ENCODE assay signal across 9 mouse cellular contexts in genomic region chr4:149853698-149854284, GRCm38 (mm10).
A peak's percentile ranks its signal among the peaks of the same experiment; 100 is the strongest.
DNase-seq lines count a peak whose midpoint lies in the region; ATAC-seq lines count a peak whose summit lies in the region.
"Had no signal": no experiment of that assay in that cellular context is flagged by ENCODE, and none has a peak within 500 bp of the region (broad histone marks: within the 10 kb centered on the region; RNA-seq: fewer than 3 reads in every experiment).

No protein-coding gene starts in this region.

- H3K4me3 ChIP-seq in heart, embryonic 16.5 days (ENCODE audit: low read length) = peak overlapping the region; percentile 39; the same call in 1 of the 2 replicates
- no peak overlapping the region for H3K4me3 ChIP-seq in embryonic facial prominence, embryonic 11.5 days (ENCODE audit: low read depth, low read length)
- no peak overlapping the region for H3K4me3 ChIP-seq in hindbrain, embryonic 12.5 days
- peak overlapping the region; percentile 34; the same call in 1 of the 2 replicates for H3K4me3 ChIP-seq in midbrain, embryonic 12.5 days
- H3K4me3 ChIP-seq: megakaryocyte, embryonic 14.5 days had no signal

- no peak overlapping the region for H3K9ac ChIP-seq in heart, embryonic 16.5 days (ENCODE audit: low read length)
- H3K9ac ChIP-seq in embryonic facial prominence, embryonic 11.5 days (replicated peaks; ENCODE audit: low read length) = no peak overlapping the region
- H3K9ac ChIP-seq in hindbrain, embryonic 12.5 days = no peak overlapping the region
- no peak overlapping the region for H3K9ac ChIP-seq in midbrain, embryonic 12.5 days (replicated peaks)

- H3K36me3 ChIP-seq in heart, embryonic 16.5 days (ENCODE audit: control insufficient read depth, insufficient read depth) = no peaks in the 10 kb centered on the region
- no peaks in the 10 kb centered on the region for H3K36me3 ChIP-seq in embryonic facial prominence, embryonic 11.5 days (replicated peaks; ENCODE audit: control insufficient read depth, insufficient read depth, low read depth, low read length)
- H3K36me3 ChIP-seq in hindbrain, embryonic 12.5 days = no peaks in the 10 kb centered on the region
- no peaks in the 10 kb centered on the region for H3K36me3 ChIP-seq in midbrain, embryonic 12.5 days

- no peaks in the 10 kb centered on the region for H3K27me3 ChIP-seq in heart, embryonic 16.5 days (ENCODE audit: control insufficient read depth, insufficient read depth, low read length)
- H3K27me3 ChIP-seq in embryonic facial prominence, embryonic 11.5 days (ENCODE audit: control insufficient read depth, insufficient read depth, low read length) = no peaks in the 10 kb centered on the region
- H3K27me3 ChIP-seq in hindbrain, embryonic 12.5 days = no peaks in the 10 kb centered on the region
- H3K27me3 ChIP-seq in midbrain, embryonic 12.5 days = peaks cover 14% of the 10 kb centered on the region; the same call in 1 of the 2 replicates

- 75% methylated on average over 4 of the region's 4 CpGs for WGBS in heart, embryonic 16.5 days
- WGBS in embryonic facial prominence, embryonic 11.5 days = 65% methylated on average over 4 of the region's 4 CpGs
- WGBS in hindbrain, embryonic 12.5 days = 67% methylated on average over 4 of the region's 4 CpGs
- 66% methylated on average over 4 of the region's 4 CpGs for WGBS in midbrain, embryonic 12.5 days

- no peak overlapping the region for H3K27ac ChIP-seq in heart, embryonic 16.5 days (ENCODE audit: low read length)
- no peak overlapping the region for H3K27ac ChIP-seq in embryonic facial prominence, embryonic 11.5 days (replicated peaks; ENCODE audit: low read depth, low read length)
- no peak overlapping the region for H3K27ac ChIP-seq in hindbrain, embryonic 12.5 days
- H3K27ac ChIP-seq in midbrain, embryonic 12.5 days (replicated peaks) = no peak overlapping the region

- ATAC-seq in heart, embryonic 16.5 days (replicated peaks; ENCODE audit: extremely low read depth, insufficient read depth, low FRiP score) = no peak
- no peak; the same call in 1 of the 2 replicates for ATAC-seq in embryonic facial prominence, embryonic 11.5 days (replicated peaks; ENCODE audit: insufficient number of reproducible peaks, low FRiP score, low TSS enrichment, low read depth)
- no peak for ATAC-seq in hindbrain, embryonic 12.5 days (ENCODE audit: low FRiP score)
- ATAC-seq in midbrain, embryonic 12.5 days (ENCODE audit: low FRiP score, low read depth) = no peak

- no peaks in the 10 kb centered on the region for H3K9me3 ChIP-seq in heart, embryonic 16.5 days (replicated peaks; ENCODE audit: control insufficient read depth, low read length)
- no peaks in the 10 kb centered on the region for H3K9me3 ChIP-seq in embryonic facial prominence, embryonic 11.5 days (replicated peaks; ENCODE audit: control insufficient read depth, low read length)
- H3K9me3 ChIP-seq in hindbrain, embryonic 12.5 days (replicated peaks) = no peaks in the 10 kb centered on the region
- H3K9me3 ChIP-seq in midbrain, embryonic 12.5 days = no peaks in the 10 kb centered on the region

- no peak for DNase-seq in heart, adult 18-20 months
- no peak for DNase-seq in embryonic facial prominence, embryonic 11.5 days (ENCODE audit: low spot score)
- no peak for DNase-seq in adrenal gland, postnatal 4 days (ENCODE audit: low spot score in 2 of 2)
- no peak for DNase-seq in lung, postnatal 14 days
- no peak for DNase-seq in yolk sac, embryonic 10.5 days (ENCODE audit: low spot score)

- peaks cover 14% of the 10 kb centered on the region for H3K4me1 ChIP-seq in heart, embryonic 16.5 days (ENCODE audit: control insufficient read depth, insufficient read depth, low read length)
- H3K4me1 ChIP-seq in embryonic facial prominence, embryonic 11.5 days (ENCODE audit: control insufficient read depth, insufficient read depth, low read length) = no peaks in the 10 kb centered on the region; the same call in 1 of the 2 replicates
- H3K4me1 ChIP-seq in hindbrain, embryonic 12.5 days = peaks cover 29% of the 10 kb centered on the region
- H3K4me1 ChIP-seq in midbrain, embryonic 12.5 days = peaks cover 16% of the 10 kb centered on the region

- H3K4me2 ChIP-seq in heart, embryonic 16.5 days (ENCODE audit: low read depth, low read length) = peak overlapping the region; percentile 64
- H3K4me2 ChIP-seq in embryonic facial prominence, embryonic 11.5 days (ENCODE audit: low read depth, low read length) = peak overlapping the region; percentile 37
- peak overlapping the region; percentile 53 for H3K4me2 ChIP-seq in hindbrain, embryonic 12.5 days (replicated peaks)
- peak overlapping the region; percentile 56 for H3K4me2 ChIP-seq in midbrain, embryonic 12.5 days (replicated peaks)

Comparison
In these comparisons a context has a peak if more than half of its experiments do, and no peak if none do; other contexts are left out.
1. H3K4me3 ChIP-seq: peak in heart, embryonic 16.5 days (single experiment) and midbrain, embryonic 12.5 days (single experiment); none in embryonic facial prominence, embryonic 11.5 days (single experiment) and hindbrain, embryonic 12.5 days (single experiment).
2. Peak in every context shown above with its lines, with median percentiles within 50 percentile points of each other: H3K4me2 ChIP-seq.